Mouse (Mus musculus) c-Kit-positive CD71-negative TER-119-negative erythroid progenitor cells, embryonic 14.5 days (primary cell): ENCODE results near the gene Pdzrn4.

Experiments
- DNase-seq: peaks from one replicate; pipeline ENCODE4 v3.0.0-alpha.2; 2013; ENCODE audit warnings: low read depth

Pdzrn4 gene

GRCm38 (mm10) chr15:92743624-92744023, 346.9 kb downstream of the Pdzrn4 start:
- no peak for DNase-seq

- DNase-seq, result no peak
These were observed 349.4 kb downstream of the Pdzrn4 start for GRCm38 (mm10) chr15:92746081-92746480.

GRCm38 (mm10) chr15:92752167-92752566, 355.5 kb downstream of the Pdzrn4 start:
- no peak for DNase-seq

GRCm38 (mm10) chr15:92752578-92752977, 355.9 kb downstream of the Pdzrn4 start:
- DNase-seq, result no peak

- no peak for DNase-seq
These were observed 360.6 kb downstream of the Pdzrn4 start for GRCm38 (mm10) chr15:92757085-92757903.

GRCm38 (mm10) chr15:92759001-92759400, 362.3 kb downstream of the Pdzrn4 start:
- no peak for DNase-seq

- DNase-seq, result no peak
These were observed 366.6 kb downstream of the Pdzrn4 start for GRCm38 (mm10) chr15:92763303-92763702.

- DNase-seq, result no peak
These were observed 372.9 kb downstream of the Pdzrn4 start for GRCm38 (mm10) chr15:92769535-92769934.

GRCm38 (mm10) chr15:92788036-92788435, 391.4 kb downstream of the Pdzrn4 start:
- no peak for DNase-seq

GRCm38 (mm10) chr15:92794275-92794674, 397.6 kb downstream of the Pdzrn4 start:
- DNase-seq, result no peak

- no peak for DNase-seq
These were observed 409.3 kb downstream of the Pdzrn4 start for GRCm38 (mm10) chr15:92805934-92806333.

GRCm38 (mm10) chr15:92806352-92806751, 409.7 kb downstream of the Pdzrn4 start:
- DNase-seq, result no peak
